Mouse (Mus musculus): ENCODE data around the gene Ipo8. TPM values are rescaled to one million over a fixed set of nuclear protein-coding genes. Genes with fewer than 3 reads are reported as not detected.
A peak's percentile ranks its signal among the peaks of the same experiment; 100 is the strongest.

Gene Ipo8
- polyA plus RNA-seq (2016; fragmentation: Nextera tagmentation; extraction: Ambion mirVana), result 34.4 and 35.7 TPM in 2 replicates

DNA sequence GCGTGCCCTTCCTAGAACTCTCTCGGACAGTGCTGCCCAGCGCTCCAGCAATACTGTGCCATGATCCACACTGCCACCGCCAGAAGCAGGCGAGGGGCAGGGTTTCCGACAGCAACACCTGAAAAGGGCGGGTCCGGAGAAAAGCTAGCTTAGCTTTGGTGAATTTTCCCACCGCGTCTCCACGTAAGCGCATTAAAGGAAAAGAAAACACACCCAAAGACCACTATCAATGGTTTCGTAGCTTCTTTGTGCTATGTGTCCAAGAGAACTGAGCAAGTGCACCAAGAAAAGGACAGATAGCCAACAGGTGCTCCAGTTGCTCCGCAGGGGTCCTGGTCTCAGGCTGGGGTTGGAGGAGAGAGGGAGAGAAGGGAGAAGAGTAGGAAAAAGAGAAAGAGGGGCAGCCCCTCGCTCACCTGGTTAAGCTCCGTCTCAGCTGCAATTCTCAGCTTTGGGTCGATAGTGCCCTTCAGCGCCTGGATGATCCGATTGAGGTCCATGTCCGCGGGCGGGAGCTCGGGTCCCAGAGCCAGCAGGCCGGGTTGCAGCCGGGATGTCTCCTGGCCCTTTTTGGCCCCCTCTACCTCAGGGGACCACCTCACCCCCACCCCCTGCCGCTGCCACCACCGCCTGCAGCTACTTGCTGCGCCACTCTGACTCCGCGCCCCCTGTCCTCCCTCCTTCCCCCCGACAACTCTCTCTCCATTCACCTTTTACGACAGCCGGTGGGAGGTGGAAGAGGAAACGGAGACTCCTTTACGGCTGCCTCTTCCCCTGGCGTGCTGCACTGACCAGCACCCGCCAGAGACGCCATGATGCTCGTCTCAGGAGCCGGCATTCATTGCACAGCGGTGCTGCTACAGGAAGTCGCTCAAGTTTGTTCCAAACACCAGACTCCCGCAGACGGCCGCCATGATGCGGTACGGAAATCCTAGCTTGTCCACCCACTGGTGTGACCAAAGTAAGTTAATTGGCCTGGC is at the start of gene Ipo8:
Gene Ipo8 (minus strand): TSS at position 720 of the 980 bp plus-strand sequence.
- Histone ChIP-seq H3K27ac (peak within 1 kb of the TSS; percentile 91), H3K27me3 (ENCODE audit: poor library complexity, severe bottlenecking) (no peaks in the 10 kb centered on the region), H3K9me3 (peaks cover 3% of the 10 kb centered on the region; the same call in 1 of the 2 replicates), H3K36me3 (replicated peaks) (peaks cover 12% of the 10 kb centered on the region), H3K4me3 (peak within 1 kb of the TSS; percentile 87), H3K4me1 (peaks cover 31% of the 10 kb centered on the region)
- under 1% methylated on average over 47 of the region's 47 CpGs for WGBS
- peak; percentile 94 for DNase-seq (ENCODE audit: extremely low spot score, low spot score)

- WGBS, result 96% methylated on average over 1 of the region's 1 CpGs
- H3K9me3 ChIP-seq, result no peaks in the 10 kb centered on the region
- H3K27me3 ChIP-seq (ENCODE audit: poor library complexity, severe bottlenecking), result no peaks in the 10 kb centered on the region
- H3K4me1 ChIP-seq, result 0 out of 2 replicates have a peak, but pooled peaks cover 4% of the 10 kb centered on the region
- H3K4me3 ChIP-seq, result no peak overlapping the region
- no peak for DNase-seq (ENCODE audit: extremely low spot score, low spot score)
- H3K27ac ChIP-seq, result no peak overlapping the region
- H3K36me3 ChIP-seq (replicated peaks), result peaks cover 6% of the 10 kb centered on the region; the same call in 1 of the 2 replicates
These were observed 42.6 kb upstream of the Ipo8 start for GRCm38 (mm10) chr6:148873911-148874310.

- H3K4me3 ChIP-seq, result no peak overlapping the region
- no peak overlapping the region for H3K27ac ChIP-seq
- peaks cover 22% of the 10 kb centered on the region; the same call in 1 of the 2 replicates for H3K36me3 ChIP-seq (replicated peaks)
- H3K9me3 ChIP-seq, result no peaks in the 10 kb centered on the region
- H3K27me3 ChIP-seq (ENCODE audit: poor library complexity, severe bottlenecking), result no peaks in the 10 kb centered on the region
- no peak for DNase-seq (ENCODE audit: extremely low spot score, low spot score)
- no peaks in the 10 kb centered on the region for H3K4me1 ChIP-seq
These were observed 14.4 kb upstream of the Ipo8 start for GRCm38 (mm10) chr6:148845629-148846028.

- 94% methylated on average over 1 of the region's 1 CpGs for WGBS
- no peak overlapping the region for H3K4me3 ChIP-seq
These were observed 10.5 kb upstream of the Ipo8 start for GRCm38 (mm10) chr6:148841760-148842159.

GRCm38 (mm10) chr6:148838460-148838859 is 7.2 kb upstream of the Ipo8 start:
- H3K27me3 ChIP-seq (ENCODE audit: poor library complexity, severe bottlenecking), result no peaks in the 10 kb centered on the region
- peaks cover 7% of the 10 kb centered on the region; the same call in 1 of the 2 replicates for H3K4me1 ChIP-seq
- peaks cover 3% of the 10 kb centered on the region; the same call in 1 of the 2 replicates for H3K9me3 ChIP-seq

More at GRCm38 (mm10) chr6:148841760-148842159, 10.5 kb upstream of the Ipo8 start:
- Histone ChIP-seq H3K27me3 (ENCODE audit: poor library complexity, severe bottlenecking) (no peaks in the 10 kb centered on the region), H3K9me3 (no peaks in the 10 kb centered on the region), H3K4me1 (no peaks in the 10 kb centered on the region), H3K27ac (no peak overlapping the region), H3K36me3 (replicated peaks) (peaks cover 13% of the 10 kb centered on the region; the same call in 1 of the 2 replicates)
- no peak for DNase-seq (ENCODE audit: extremely low spot score, low spot score)

GRCm38 (mm10) chr6:148831728-148832121 is 458 bp upstream of the Ipo8 start:
- peaks cover 12% of the 10 kb centered on the region for H3K36me3 ChIP-seq (replicated peaks)
- H3K4me1 ChIP-seq, result peaks cover 31% of the 10 kb centered on the region
- H3K9me3 ChIP-seq, result peaks cover 3% of the 10 kb centered on the region; the same call in 1 of the 2 replicates
- H3K27ac ChIP-seq, result peak overlapping the region; percentile 91
- WGBS, result 30% methylated on average over 3 of the region's 3 CpGs
- peak overlapping the region; percentile 87 for H3K4me3 ChIP-seq
- no peak for DNase-seq (ENCODE audit: extremely low spot score, low spot score)
- H3K27me3 ChIP-seq (ENCODE audit: poor library complexity, severe bottlenecking), result no peaks in the 10 kb centered on the region

More at GRCm38 (mm10) chr6:148838460-148838859, 7.2 kb upstream of the Ipo8 start:
- no peak for DNase-seq (ENCODE audit: extremely low spot score, low spot score)
- H3K4me3 ChIP-seq, result no peak overlapping the region
- H3K27ac ChIP-seq, result no peak overlapping the region
- peaks cover 12% of the 10 kb centered on the region for H3K36me3 ChIP-seq (replicated peaks)

DNA sequence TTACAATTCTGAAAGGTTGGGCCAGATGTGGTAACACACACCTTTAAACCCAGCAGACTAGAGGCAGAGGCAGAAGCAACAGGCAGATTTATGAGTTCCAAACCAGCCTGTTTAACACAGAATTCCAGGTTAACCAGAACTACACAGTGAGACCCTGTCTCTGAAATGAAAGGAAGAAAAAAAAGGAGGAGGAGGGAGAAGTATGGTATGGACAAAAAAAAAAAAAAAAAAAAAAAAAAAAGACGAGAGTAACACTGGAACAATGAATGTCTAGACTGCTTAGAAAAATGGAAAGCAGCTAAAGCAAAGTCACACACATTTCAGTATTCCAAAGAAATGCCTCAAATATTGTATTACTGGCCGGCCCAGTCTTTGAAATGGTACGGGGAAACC is 916 bp downstream of the Ipo8 start:
- Histone ChIP-seq H3K4me3 (peak overlapping the region; percentile 87), H3K4me1 (peaks cover 28% of the 10 kb centered on the region), H3K27me3 (ENCODE audit: poor library complexity, severe bottlenecking) (no peaks in the 10 kb centered on the region), H3K9me3 (peaks cover 3% of the 10 kb centered on the region; the same call in 1 of the 2 replicates), H3K27ac (peak overlapping the region; percentile 91), H3K36me3 (replicated peaks) (peaks cover 12% of the 10 kb centered on the region)
- whole genome bisulfite sequencing, result 11% methylated on average over 3 of the region's 3 CpGs
- DNase-seq (ENCODE audit: extremely low spot score, low spot score), result no peak

DNA sequence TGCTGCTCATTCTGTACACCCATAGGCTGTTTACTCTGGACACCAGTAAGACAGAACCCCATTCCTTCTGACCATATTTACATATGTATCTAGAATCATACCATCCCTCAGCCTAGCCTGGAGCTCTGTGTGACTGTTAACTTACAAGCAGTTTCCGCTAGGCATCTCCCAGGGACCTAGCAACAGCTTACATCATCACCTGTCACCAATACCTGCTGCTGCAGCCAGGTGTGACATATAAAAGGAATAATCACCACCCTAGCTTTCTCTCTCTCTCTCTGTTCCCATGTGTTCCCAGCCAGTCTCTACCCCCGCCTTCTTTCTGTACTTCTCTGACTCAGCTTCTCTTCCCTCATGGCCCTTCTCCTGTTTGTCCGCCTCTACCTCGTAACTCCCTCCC is 5.1 kb downstream of the Ipo8 start:
- H3K27ac ChIP-seq, result no peak overlapping the region
- no peaks in the 10 kb centered on the region for H3K27me3 ChIP-seq (ENCODE audit: poor library complexity, severe bottlenecking)
- H3K9me3 ChIP-seq, result no peaks in the 10 kb centered on the region
- 92% methylated on average over 4 of the region's 4 CpGs for WGBS
- peaks cover 26% of the 10 kb centered on the region for H3K36me3 ChIP-seq (replicated peaks)
- no peak overlapping the region for H3K4me3 ChIP-seq
- peaks cover 15% of the 10 kb centered on the region for H3K4me1 ChIP-seq
- no peak for DNase-seq (ENCODE audit: extremely low spot score, low spot score)

- no peak for DNase-seq (ENCODE audit: extremely low spot score, low spot score)
- Histone ChIP-seq H3K9me3 (no peaks in the 10 kb centered on the region), H3K36me3 (replicated peaks) (peaks cover 81% of the 10 kb centered on the region), H3K27me3 (ENCODE audit: poor library complexity, severe bottlenecking) (no peaks in the 10 kb centered on the region), H3K27ac (no peak overlapping the region), H3K4me3 (no peak overlapping the region), H3K4me1 (no peaks in the 10 kb centered on the region)
- WGBS, result 94% methylated on average over 4 of the region's 4 CpGs
These were observed 12.5 kb downstream of the Ipo8 start for GRCm38 (mm10) chr6:148818624-148819343.

DNA sequence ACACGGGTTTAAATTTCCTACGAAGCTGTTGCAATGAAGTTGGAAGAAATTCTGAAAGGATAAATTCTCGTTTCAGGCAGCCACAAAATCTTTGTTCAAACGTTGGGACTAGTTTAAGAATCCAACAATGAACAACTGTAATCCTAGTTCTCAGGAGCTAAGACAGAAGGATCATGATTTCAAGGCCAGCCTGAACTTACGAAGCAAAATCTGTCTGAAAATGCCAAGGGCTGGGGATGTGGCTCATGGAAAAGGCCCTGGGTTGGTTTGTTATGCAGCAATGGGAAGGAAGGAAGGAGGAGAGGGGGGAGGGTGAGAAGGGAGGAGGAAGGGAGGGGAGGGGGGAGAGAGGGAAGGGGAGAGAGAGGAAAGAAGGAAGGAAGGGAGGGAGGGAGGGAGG is 14.5 kb downstream of the Ipo8 start:
- Histone ChIP-seq H3K4me1 (no peaks in the 10 kb centered on the region), H3K27me3 (ENCODE audit: poor library complexity, severe bottlenecking) (no peaks in the 10 kb centered on the region), H3K27ac (no peak overlapping the region), H3K9me3 (no peaks in the 10 kb centered on the region), H3K4me3 (no peak overlapping the region), H3K36me3 (replicated peaks) (peaks cover 84% of the 10 kb centered on the region)
- 89% methylated on average over 5 of the region's 5 CpGs for WGBS
- no peak for DNase-seq (ENCODE audit: extremely low spot score, low spot score)

DNA sequence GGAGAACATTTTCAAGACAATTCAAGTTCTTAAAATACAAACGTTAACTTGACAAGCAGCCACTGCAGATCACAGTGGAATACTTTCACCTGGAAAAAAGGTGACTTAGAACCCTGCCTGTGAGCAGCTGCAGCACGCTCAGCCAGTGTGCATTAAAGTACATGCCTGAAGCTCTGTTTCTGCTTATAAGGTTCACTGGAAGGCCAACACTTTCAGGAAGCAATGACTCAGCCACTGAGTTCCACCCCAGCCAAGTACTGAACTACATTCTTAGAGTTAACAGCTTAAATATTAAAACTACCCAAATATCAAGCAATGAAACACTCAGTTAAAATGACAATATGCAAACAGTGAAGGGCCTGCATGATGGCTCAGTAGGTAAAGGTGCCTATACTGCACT is 20.1 kb downstream of the Ipo8 start:
- DNase-seq (ENCODE audit: extremely low spot score, low spot score), result no peak
- no peak overlapping the region for H3K4me3 ChIP-seq
- no peak overlapping the region for H3K27ac ChIP-seq
- 85% methylated on average over 2 of the region's 2 CpGs for WGBS
- H3K27me3 ChIP-seq (ENCODE audit: poor library complexity, severe bottlenecking), result no peaks in the 10 kb centered on the region
- H3K36me3 ChIP-seq (replicated peaks), result peaks cover 87% of the 10 kb centered on the region
- H3K9me3 ChIP-seq, result no peaks in the 10 kb centered on the region
- no peaks in the 10 kb centered on the region for H3K4me1 ChIP-seq

- H3K9me3 ChIP-seq, result no peaks in the 10 kb centered on the region
- H3K4me1 ChIP-seq, result no peaks in the 10 kb centered on the region
- WGBS, result 86% methylated on average over 4 of the region's 4 CpGs
- H3K27me3 ChIP-seq (ENCODE audit: poor library complexity, severe bottlenecking), result no peaks in the 10 kb centered on the region
- H3K4me3 ChIP-seq, result no peak overlapping the region
- H3K27ac ChIP-seq, result no peak overlapping the region
- no peak for DNase-seq (ENCODE audit: extremely low spot score, low spot score)
- H3K36me3 ChIP-seq (replicated peaks), result peaks cover 79% of the 10 kb centered on the region
These were observed 31.5 kb downstream of the Ipo8 start for GRCm38 (mm10) chr6:148799773-148800172.
